Mouse (Mus musculus): ENCODE data around the gene Gm10490. TPM values are rescaled to one million over a fixed set of nuclear protein-coding genes. Genes with fewer than 3 reads are reported as not detected.

Gm10490 gene
- polyA plus RNA-seq, 1 experiment from 2014 or later = not detected

DNA sequence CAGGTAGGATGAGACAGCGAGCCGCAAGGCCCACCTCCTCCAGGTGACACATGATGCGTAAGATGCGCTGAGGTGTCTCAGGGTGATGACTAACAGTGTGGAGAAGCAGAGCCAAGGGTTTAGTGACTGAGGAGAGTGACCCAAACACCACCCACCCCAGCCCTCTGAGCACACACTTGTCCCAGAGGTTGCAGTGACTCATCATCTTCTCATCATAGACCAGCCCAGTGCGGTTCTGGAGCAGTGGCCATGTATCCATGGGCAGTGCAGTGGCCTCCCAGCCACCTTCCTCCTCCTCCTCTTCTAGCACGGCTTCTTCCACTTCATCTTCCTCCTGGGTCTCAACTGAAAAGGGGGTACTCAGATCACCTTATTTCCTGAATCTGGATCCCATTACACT is 28.3 kb downstream of the Gm10490 start:
- Histone ChIP-seq H3K36me3 (peaks cover 86% of the 10 kb centered on the region), H3K9me3 (replicated peaks) (no peaks in the 10 kb centered on the region; the same call in 1 of the 2 replicates), H3K4me3 (no peak overlapping the region), H3K27ac (replicated peaks) (no peak overlapping the region), H3K27me3 (ENCODE audit: low read depth, poor library complexity, severe bottlenecking) (no peaks in the 10 kb centered on the region), H3K4me1 (no peaks in the 10 kb centered on the region)
- WGBS = 99% methylated on average over 6 of the region's 6 CpGs
- DNase-seq (ENCODE audit: low spot score) = no peak

DNA sequence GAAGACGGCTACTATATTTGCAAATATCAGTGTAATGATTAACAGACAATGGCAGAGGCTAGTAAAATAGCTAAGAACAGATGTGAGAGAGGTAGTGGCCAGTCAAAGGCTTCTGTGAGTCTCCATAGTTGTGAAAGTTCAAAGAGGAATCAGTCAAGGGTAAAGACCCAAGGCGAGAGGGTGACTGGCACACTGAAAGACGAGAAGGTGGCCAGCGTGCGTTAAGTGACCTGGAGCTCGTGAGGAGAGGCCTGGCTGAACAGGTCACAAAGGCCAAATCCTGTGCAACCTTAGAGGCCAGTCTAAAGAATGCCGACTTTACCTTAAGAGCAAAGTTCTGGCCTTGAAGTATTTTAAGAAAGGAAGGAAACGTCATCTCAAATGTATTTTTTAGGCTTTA is 36.3 kb downstream of the Gm10490 start:
- DNase-seq (ENCODE audit: low spot score) = no peak
- no peak overlapping the region for H3K4me3 ChIP-seq
- peaks cover 36% of the 10 kb centered on the region for H3K36me3 ChIP-seq
- H3K4me1 ChIP-seq = peaks cover 12% of the 10 kb centered on the region
- H3K27me3 ChIP-seq (ENCODE audit: low read depth, poor library complexity, severe bottlenecking) = no peaks in the 10 kb centered on the region
- no peak overlapping the region for H3K27ac ChIP-seq (replicated peaks)
- WGBS = 76% methylated on average over 8 of the region's 8 CpGs
- peaks cover 8% of the 10 kb centered on the region; the same call in 1 of the 2 replicates for H3K9me3 ChIP-seq (replicated peaks)

DNA sequence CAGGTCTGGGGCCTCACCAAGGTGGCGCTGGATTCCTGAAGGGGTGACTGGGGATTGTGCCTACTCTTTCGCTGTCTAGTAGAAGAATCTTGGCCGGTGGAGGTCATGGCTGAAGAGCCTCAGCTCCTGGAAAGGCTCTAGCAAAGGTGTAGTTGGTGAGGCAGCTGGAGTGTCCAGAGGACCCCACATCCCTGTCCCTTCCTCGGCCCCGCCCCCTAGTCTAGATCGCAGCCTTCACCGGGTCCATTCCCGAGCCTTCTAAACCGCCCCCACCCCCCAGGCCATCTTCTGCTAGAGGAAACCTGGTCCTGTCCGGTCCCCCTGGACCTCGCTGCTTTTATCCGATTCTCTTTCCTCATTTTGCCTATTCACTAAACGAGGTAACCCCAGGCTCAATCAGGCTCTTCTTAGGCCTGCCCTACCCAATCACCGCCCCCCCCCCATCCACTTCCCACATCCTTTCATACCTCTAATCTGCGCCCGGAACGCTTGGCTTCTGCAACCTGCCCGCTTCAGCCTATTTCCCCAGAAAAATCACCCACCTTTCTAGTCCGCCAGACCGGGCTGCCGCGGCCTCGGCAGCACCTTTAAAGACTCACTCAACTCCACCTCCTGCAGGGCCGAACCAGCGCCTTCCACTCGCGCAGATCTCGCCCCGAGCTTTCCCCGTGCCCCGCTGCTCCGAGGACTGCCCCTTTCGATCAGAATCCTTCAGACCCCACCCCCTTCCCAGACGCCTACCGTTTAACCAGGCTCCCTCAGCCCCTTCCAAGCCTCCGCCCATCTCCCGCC is 38.0 kb downstream of the Gm10490 start, which contains the start of gene Hdac6:
Gene Hdac6 (minus strand): TSS at position 782 of the 792 bp plus-strand sequence.
- peaks cover 22% of the 10 kb centered on the region for H3K36me3 ChIP-seq
- peak within 1 kb of the TSS; percentile 60 for H3K4me3 ChIP-seq
- peaks cover 12% of the 10 kb centered on the region for H3K4me1 ChIP-seq
- DNase-seq (ENCODE audit: low spot score) = peak; percentile 31
- 25% methylated on average over 36 of the region's 37 CpGs for WGBS
- H3K27ac ChIP-seq (replicated peaks) = peak within 1 kb of the TSS; percentile 85
- H3K27me3 ChIP-seq (ENCODE audit: low read depth, poor library complexity, severe bottlenecking) = no peaks in the 10 kb centered on the region
- H3K9me3 ChIP-seq (replicated peaks) = peaks cover 12% of the 10 kb centered on the region; the same call in 1 of the 2 replicates

DNA sequence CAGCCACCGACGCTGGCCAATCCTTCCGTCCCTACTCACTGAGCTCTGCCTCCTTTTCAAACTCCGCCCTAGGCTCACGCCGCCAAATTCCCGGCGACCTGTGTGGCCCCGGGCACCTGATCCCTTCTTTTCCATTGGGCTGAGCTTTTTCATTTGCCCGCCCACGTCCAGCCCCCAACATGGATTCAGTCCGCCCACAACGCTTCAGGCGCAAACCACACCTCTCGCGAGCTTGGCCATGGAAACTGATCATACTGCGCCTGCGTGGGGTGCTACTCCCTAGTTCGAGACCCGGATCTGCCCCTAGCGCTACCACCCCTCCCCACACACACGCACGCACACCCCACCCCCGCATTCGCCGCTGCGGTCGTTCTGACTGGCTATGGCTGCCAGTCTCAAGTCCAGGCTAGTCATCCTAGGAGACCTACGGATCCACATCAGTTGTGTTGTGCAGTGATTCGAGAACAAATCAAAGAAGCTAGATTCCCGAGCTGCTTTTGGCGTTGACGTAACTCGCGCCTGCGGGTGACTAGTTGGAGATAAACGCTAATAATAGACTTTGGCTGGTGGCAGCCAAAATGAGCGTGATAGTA is 38.7 kb downstream of the Gm10490 start:
- Histone ChIP-seq H3K27ac (replicated peaks) (peak overlapping the region; percentile 85), H3K36me3 (peaks cover 21% of the 10 kb centered on the region), H3K4me1 (peaks cover 12% of the 10 kb centered on the region), H3K27me3 (ENCODE audit: low read depth, poor library complexity, severe bottlenecking) (no peaks in the 10 kb centered on the region), H3K9me3 (replicated peaks) (peaks cover 12% of the 10 kb centered on the region; the same call in 1 of the 2 replicates), H3K4me3 (peak overlapping the region; percentile 60)
- DNase-seq (ENCODE audit: low spot score) = peak; percentile 93
- WGBS = 17% methylated on average over 38 of the region's 38 CpGs

DNA sequence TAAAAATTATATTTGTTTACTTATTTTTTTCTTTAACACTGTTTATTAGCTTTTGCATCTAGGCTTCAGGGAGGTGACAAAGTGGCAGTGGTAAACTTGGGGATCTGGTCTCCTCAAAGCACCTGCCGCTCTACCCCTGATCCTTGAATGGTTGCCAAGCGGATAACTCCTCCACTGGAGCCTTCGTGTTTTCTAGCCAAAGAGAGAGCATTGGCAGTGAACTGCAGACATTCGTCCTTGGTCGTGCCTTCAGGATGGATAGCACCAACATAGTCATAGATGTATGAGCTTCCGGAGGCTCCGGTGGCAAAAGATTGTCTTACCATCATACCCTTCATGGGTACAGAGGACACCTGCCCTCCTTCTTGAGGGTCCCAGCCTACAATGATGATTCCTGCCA is 40.7 kb downstream of the Gm10490 start:
- Histone ChIP-seq H3K36me3 (peaks cover 1% of the 10 kb centered on the region; the same call in 1 of the 2 replicates), H3K27ac (replicated peaks) (no peak overlapping the region), H3K27me3 (ENCODE audit: low read depth, poor library complexity, severe bottlenecking) (no peaks in the 10 kb centered on the region), H3K4me1 (peaks cover 12% of the 10 kb centered on the region), H3K9me3 (replicated peaks) (peaks cover 9% of the 10 kb centered on the region; the same call in 1 of the 2 replicates), H3K4me3 (no peak overlapping the region)
- WGBS = 95% methylated on average over 7 of the region's 7 CpGs
- DNase-seq (ENCODE audit: low spot score) = no peak

DNA sequence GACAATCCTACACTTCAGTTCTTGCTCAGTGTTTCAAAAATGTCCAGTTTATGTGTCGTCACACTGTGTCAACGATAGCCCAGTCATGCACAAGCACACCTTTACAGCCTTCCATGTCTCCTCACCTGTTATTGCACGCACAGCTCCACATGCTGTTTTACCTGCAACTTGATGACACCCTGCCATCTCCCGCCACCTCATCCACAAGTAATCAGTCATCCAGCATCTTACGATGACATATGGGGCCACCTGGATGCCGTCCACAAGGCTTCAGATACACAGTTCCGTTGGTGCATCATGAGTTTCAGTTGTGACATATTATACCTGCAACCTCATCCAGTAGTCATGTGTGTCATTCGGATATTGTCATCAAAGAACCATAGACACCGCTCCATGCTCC is 49.5 kb downstream of the Gm10490 start:
- 93% methylated on average over 9 of the region's 9 CpGs for WGBS
- Histone ChIP-seq H3K27ac (replicated peaks) (no peak overlapping the region), H3K4me3 (no peak overlapping the region)

More for the DNA sequence above, 49.5 kb downstream of the Gm10490 start:
- Histone ChIP-seq H3K36me3 (no peaks in the 10 kb centered on the region), H3K9me3 (replicated peaks) (peaks cover 11% of the 10 kb centered on the region; the same call in 1 of the 2 replicates), H3K27me3 (ENCODE audit: low read depth, poor library complexity, severe bottlenecking) (no peaks in the 10 kb centered on the region), H3K4me1 (no peaks in the 10 kb centered on the region)
- DNase-seq (ENCODE audit: low spot score) = no peak

Other genes starting within 250 kb of the Gm10490 start
- 41.4 and 42.9 TPM in 2 replicates for gene Plp2, start 238.2 kb upstream of the Gm10490 start, polyA plus RNA-seq (2016; fragmentation: Nextera tagmentation; extraction: Ambion mirVana)
- gene Magix, start 228.3 kb upstream of the Gm10490 start, polyA plus RNA-seq (2016; fragmentation: Nextera tagmentation; extraction: Ambion mirVana) = 0.10 TPM in 1 of 2 replicates, not detected in the other
- 40.2 and 44.5 TPM in 2 replicates for gene Gpkow, start 212.4 kb upstream of the Gm10490 start, polyA plus RNA-seq (2016; fragmentation: Nextera tagmentation; extraction: Ambion mirVana)
- gene Wdr45, start 195.2 kb upstream of the Gm10490 start, polyA plus RNA-seq (2016; fragmentation: Nextera tagmentation; extraction: Ambion mirVana) = 16.7 and 23.2 TPM in 2 replicates
- 0.36 and 0.50 TPM in 2 replicates for gene Gm45208, start 187.3 kb upstream of the Gm10490 start, polyA plus RNA-seq (2016; fragmentation: Nextera tagmentation; extraction: Ambion mirVana)
- 85.9 and 90.5 TPM in 2 replicates for gene Praf2, start 181.1 kb upstream of the Gm10490 start, polyA plus RNA-seq (2016; fragmentation: Nextera tagmentation; extraction: Ambion mirVana)
- gene Ccdc120, start 158.6 kb upstream of the Gm10490 start, polyA plus RNA-seq (2016; fragmentation: Nextera tagmentation; extraction: Ambion mirVana) = 17.0 and 17.6 TPM in 2 replicates
- gene Tfe3, start 147.0 kb upstream of the Gm10490 start, polyA plus RNA-seq (2016; fragmentation: Nextera tagmentation; extraction: Ambion mirVana) = 27.9 and 35.8 TPM in 2 replicates
- 47.3 and 58.8 TPM in 2 replicates for gene Gripap1, start 119.8 kb upstream of the Gm10490 start, polyA plus RNA-seq (2016; fragmentation: Nextera tagmentation; extraction: Ambion mirVana)
- 0.59 and 1.1 TPM in 2 replicates for gene Kcnd1, start 87.3 kb upstream of the Gm10490 start, polyA plus RNA-seq (2016; fragmentation: Nextera tagmentation; extraction: Ambion mirVana)
- 40.7 and 45.1 TPM in 2 replicates for gene Otud5, start 68.2 kb upstream of the Gm10490 start, polyA plus RNA-seq (2016; fragmentation: Nextera tagmentation; extraction: Ambion mirVana)
- gene Pim2, start 31.3 kb upstream of the Gm10490 start, polyA plus RNA-seq (2016; fragmentation: Nextera tagmentation; extraction: Ambion mirVana) = 14.0 and 16.5 TPM in 2 replicates
- 28.3 and 31.4 TPM in 2 replicates for gene Slc35a2, start 25.5 kb upstream of the Gm10490 start, polyA plus RNA-seq (2016; fragmentation: Nextera tagmentation; extraction: Ambion mirVana)
- 132 and 146 TPM in 2 replicates for gene Pqbp1, start 10.3 kb upstream of the Gm10490 start, polyA plus RNA-seq (2016; fragmentation: Nextera tagmentation; extraction: Ambion mirVana)
- gene Timm17b, start 10.2 kb upstream of the Gm10490 start, polyA plus RNA-seq (2016; fragmentation: Nextera tagmentation; extraction: Ambion mirVana) = 193 and 203 TPM in 2 replicates
- gene Gm10491, start 1.7 kb upstream of the Gm10490 start, polyA plus RNA-seq (2016; fragmentation: Nextera tagmentation; extraction: Ambion mirVana) = not detected in 2 replicates
- gene Pcsk1n, start 10.3 kb downstream of the Gm10490 start, polyA plus RNA-seq (2016; fragmentation: Nextera tagmentation; extraction: Ambion mirVana) = 13.3 and 26.7 TPM in 2 replicates
- 0.19 TPM in 1 of 2 replicates, not detected in the other for gene Eras, start 19.1 kb downstream of the Gm10490 start, polyA plus RNA-seq (2016; fragmentation: Nextera tagmentation; extraction: Ambion mirVana)
- gene Hdac6, start 38.3 kb downstream of the Gm10490 start, polyA plus RNA-seq (2016; fragmentation: Nextera tagmentation; extraction: Ambion mirVana) = 71.7 and 85.0 TPM in 2 replicates
- gene Gata1, start 68.5 kb downstream of the Gm10490 start, polyA plus RNA-seq (2016; fragmentation: Nextera tagmentation; extraction: Ambion mirVana) = 5.4 and 7.8 TPM in 2 replicates
- gene Glod5, start 109.0 kb downstream of the Gm10490 start, polyA plus RNA-seq (2016; fragmentation: Nextera tagmentation; extraction: Ambion mirVana) = 0.54 and 0.56 TPM in 2 replicates
- 95.8 and 99.4 TPM in 2 replicates for gene Suv39h1, start 165.2 kb downstream of the Gm10490 start, polyA plus RNA-seq (2016; fragmentation: Nextera tagmentation; extraction: Ambion mirVana)
- gene Was, start 181.0 kb downstream of the Gm10490 start, polyA plus RNA-seq (2016; fragmentation: Nextera tagmentation; extraction: Ambion mirVana) = 0.17 and 0.31 TPM in 2 replicates
- gene Wdr13, start 223.3 kb downstream of the Gm10490 start, polyA plus RNA-seq (2016; fragmentation: Nextera tagmentation; extraction: Ambion mirVana) = 22.8 and 32.2 TPM in 2 replicates
- 397 and 409 TPM in 2 replicates for gene Rbm3, start 236.3 kb downstream of the Gm10490 start, polyA plus RNA-seq (2016; fragmentation: Nextera tagmentation; extraction: Ambion mirVana)

All from midbrain, embryonic 10.5 days (tissue).